Mouse (Mus musculus) MEL (cell line): ENCODE data around the gene Atp5g3. TPM values are rescaled to one million over a fixed set of nuclear protein-coding genes. Genes with fewer than 3 reads are reported as not detected.

Experiments
- DNase-seq: peaks from one replicate; pipeline ENCODE4 v3.0.0; 2011; ENCODE audit warnings: low read depth, low spot score
- H3K27ac ChIP-seq: 2 replicates; pipeline ENCODE4 v1.5.1; 2012; ENCODE audit warnings: low read depth, mild to moderate bottlenecking, control low read depth, low read length, moderate library complexity; ENCODE audit not compliant: control insufficient read depth
- H3K27me3 ChIP-seq, 2 experiments: fragments of 150-350 bp in 1 of 2; sonication (generic) in 1 of 2; 2 replicates each; pipeline ENCODE4 v1.6.1; 2012; ENCODE audit warnings: low read length in 2 of 2, mild to moderate bottlenecking in 2 of 2, improper control_type of control experiment in 1 of 2, moderate library complexity in 1 of 2; ENCODE audit not compliant: insufficient read depth in 2 of 2, control insufficient read depth in 1 of 2
- H3K36me3 ChIP-seq, 2 experiments: 2 replicates each; pipeline ENCODE4 v1.6.1; 2012 to 2014; ENCODE audit warnings: low read length in 2 of 2, improper control_type of control experiment in 1 of 2, inconsistent platforms in 1 of 2, mild to moderate bottlenecking in 1 of 2; ENCODE audit not compliant: insufficient read depth in 2 of 2, control insufficient read depth in 1 of 2
- H3K4me1 ChIP-seq, 2 experiments: fragments of 150-350 bp in 1 of 2; sonication (generic) in 1 of 2; 2 replicates each; pipeline ENCODE4 v1.6.1; 2012; ENCODE audit warnings: low read length in 2 of 2, improper control_type of control experiment in 1 of 2, mild to moderate bottlenecking in 1 of 2; ENCODE audit not compliant: insufficient read depth in 2 of 2, control insufficient read depth in 1 of 2
- H3K4me3 ChIP-seq, 2 experiments: fragments of 150-350 bp in 1 of 2; sonication (generic) in 1 of 2; 2 replicates each; pipeline ENCODE4 v1.5.1; 2012; ENCODE audit warnings: low read depth in 2 of 2, low read length in 2 of 2, mild to moderate bottlenecking in 2 of 2, moderate library complexity in 2 of 2, control low read depth in 1 of 2, improper control_type of control experiment in 1 of 2; ENCODE audit not compliant: control insufficient read depth in 1 of 2, insufficient read depth in 1 of 2
- H3K79me2 ChIP-seq: 2 replicates; pipeline ENCODE4 v1.6.1; 2012; ENCODE audit warnings: mild to moderate bottlenecking, low read length, moderate library complexity; ENCODE audit not compliant: control insufficient read depth, poor library complexity, insufficient read depth
- H3K9ac ChIP-seq: 2 replicates; pipeline ENCODE4 v1.6.1; 2012; ENCODE audit warnings: low read depth, mild to moderate bottlenecking, control low read depth, low read length, moderate library complexity; ENCODE audit not compliant: control insufficient read depth, poor library complexity, severe bottlenecking
- H3K9me3 ChIP-seq: fragments of 150-350 bp; sonication (generic); replicated peaks from 2 replicates; pipeline ENCODE4 v1.6.1; 2012; ENCODE audit warnings: mild to moderate bottlenecking, low read length, improper control_type of control experiment, moderate library complexity; ENCODE audit not compliant: insufficient read depth
- CHD1 ChIP-seq: IDR thresholded peaks from 2 replicates; pipeline ENCODE4 v1.6.1; 2012; ENCODE audit warnings: low read depth, mild to moderate bottlenecking, inconsistent platforms, low read length, improper control_type of control experiment
- CTCF ChIP-seq, 3 experiments: IDR thresholded peaks in 2 of 3; conservative IDR thresholded peaks in 1 of 3; 2 replicates each; pipeline ENCODE4 v1.5.1; 2011 to 2012; ENCODE audit warnings: low read length in 3 of 3, low read depth in 2 of 3, mild to moderate bottlenecking in 2 of 3, improper control_type of control experiment in 1 of 3, inconsistent platforms in 1 of 3, mixed read lengths in 1 of 3, moderate library complexity in 1 of 3; ENCODE audit not compliant: control insufficient read depth in 1 of 3, insufficient read depth in 1 of 3, poor library complexity in 1 of 3, severe bottlenecking in 1 of 3
- EP300 ChIP-seq, 2 experiments: IDR thresholded peaks; 2 replicates each; pipeline ENCODE4 v1.6.1; 2011; ENCODE audit warnings: improper control_type of control experiment in 2 of 2, low read length in 2 of 2, low read depth in 1 of 2, mild to moderate bottlenecking in 1 of 2
- ETS1 ChIP-seq: IDR thresholded peaks from 2 replicates; pipeline ENCODE4 v1.6.1; 2012; ENCODE audit warnings: low read depth, mild to moderate bottlenecking, inconsistent platforms, low read length, improper control_type of control experiment, moderate library complexity
- GABPA ChIP-seq: IDR thresholded peaks from 2 replicates; pipeline ENCODE4 v1.6.1; 2012; ENCODE audit warnings: low read depth, mild to moderate bottlenecking, inconsistent platforms, low read length, improper control_type of control experiment, moderate library complexity
- MAZ ChIP-seq: IDR thresholded peaks from 2 replicates; pipeline ENCODE4 v1.6.1; 2012; ENCODE audit warnings: low read depth, mild to moderate bottlenecking, inconsistent platforms, low read length, improper control_type of control experiment
- MXI1 ChIP-seq: IDR thresholded peaks from 2 replicates; pipeline ENCODE4 v1.6.1; 2011; ENCODE audit warnings: mild to moderate bottlenecking, low read depth, low read length, improper control_type of control experiment
- POLR2A ChIP-seq, 2 experiments: IDR thresholded peaks; 2 replicates each; pipeline ENCODE4 v1.6.1; 2011 to 2012; ENCODE audit warnings: low read length in 2 of 2, mild to moderate bottlenecking in 2 of 2, control low read depth in 1 of 2, improper control_type of control experiment in 1 of 2, low read depth in 1 of 2, moderate library complexity in 1 of 2; ENCODE audit not compliant: control insufficient read depth in 1 of 2, insufficient read depth in 1 of 2, poor library complexity in 1 of 2
- POLR2AphosphoS5 ChIP-seq: IDR thresholded peaks from 2 replicates; pipeline ENCODE4 v1.6.1; 2012; ENCODE audit warnings: low read depth, borderline replicate concordance, mild to moderate bottlenecking, inconsistent platforms, low read length, moderate library complexity, mixed read lengths
- RAD21 ChIP-seq: IDR thresholded peaks from 2 replicates; pipeline ENCODE4 v1.6.1; 2011; ENCODE audit warnings: mild to moderate bottlenecking, low read depth, low read length, improper control_type of control experiment
- RCOR1 ChIP-seq: IDR thresholded peaks from 2 replicates; pipeline ENCODE4 v1.6.1; 2012; ENCODE audit warnings: low read depth, mild to moderate bottlenecking, inconsistent platforms, low read length, improper control_type of control experiment
- SIN3A ChIP-seq: IDR thresholded peaks from 2 replicates; pipeline ENCODE4 v1.6.1; 2012; ENCODE audit warnings: low read length, improper control_type of control experiment, inconsistent platforms
- SMC3 ChIP-seq: IDR thresholded peaks from 2 replicates; pipeline ENCODE4 v1.6.1; 2011; ENCODE audit warnings: low read depth, low read length, improper control_type of control experiment
- TAL1 ChIP-seq: IDR thresholded peaks from 2 replicates; pipeline ENCODE4 v1.6.1; 2012; ENCODE audit warnings: mild to moderate bottlenecking, inconsistent platforms, low read length, moderate library complexity, mixed read lengths
- TCF12 ChIP-seq: IDR thresholded peaks from 2 replicates; pipeline ENCODE4 v1.6.1; 2014; ENCODE audit warnings: low read depth, mild to moderate bottlenecking, inconsistent platforms, low read length, improper control_type of control experiment, moderate library complexity
- UBTF ChIP-seq: IDR thresholded peaks from 2 replicates; pipeline ENCODE4 v1.6.1; 2012; ENCODE audit warnings: low read depth, mild to moderate bottlenecking, inconsistent platforms, low read length, improper control_type of control experiment, moderate library complexity, borderline replicate concordance; ENCODE audit not compliant: insufficient read depth
- USF1 ChIP-seq: IDR thresholded peaks from 2 replicates; pipeline ENCODE4 v1.6.1; 2014; ENCODE audit warnings: low read depth, mild to moderate bottlenecking, inconsistent platforms, low read length, improper control_type of control experiment, moderate library complexity
- ZMIZ1 ChIP-seq: IDR thresholded peaks from 2 replicates; pipeline ENCODE4 v1.6.1; 2012; ENCODE audit warnings: low read depth, mild to moderate bottlenecking, inconsistent platforms, low read length, improper control_type of control experiment, moderate library complexity
- polyA plus RNA-seq, 2 experiments: library from polyadenylated mRNA; stranded (reverse) in 1 of 2; unstranded in 1 of 2; fragments of >175 nt in 1 of 2; fragments of >200 nt in 1 of 2; gene quantifications; 2 replicates each; pipeline versions ENCODE4 v1.2.1 to v1.2.4; 2012; ENCODE audit warnings: low replicate concordance in 2 of 2, low read depth in 1 of 2; ENCODE audit not compliant: insufficient read length in 2 of 2, insufficient read depth in 1 of 2, missing spikeins in 1 of 2
- total RNA-seq: library from RNA; depleted of rRNA; stranded (reverse); fragments of 300-350 nt; gene quantifications from 2 replicates; pipeline ENCODE4 v1.2.3, GENCODE M21; 2012

Atp5g3 gene
- total and polyA plus RNA-seq, 3 experiments = 199 to 520 (median 503) TPM

DNA sequence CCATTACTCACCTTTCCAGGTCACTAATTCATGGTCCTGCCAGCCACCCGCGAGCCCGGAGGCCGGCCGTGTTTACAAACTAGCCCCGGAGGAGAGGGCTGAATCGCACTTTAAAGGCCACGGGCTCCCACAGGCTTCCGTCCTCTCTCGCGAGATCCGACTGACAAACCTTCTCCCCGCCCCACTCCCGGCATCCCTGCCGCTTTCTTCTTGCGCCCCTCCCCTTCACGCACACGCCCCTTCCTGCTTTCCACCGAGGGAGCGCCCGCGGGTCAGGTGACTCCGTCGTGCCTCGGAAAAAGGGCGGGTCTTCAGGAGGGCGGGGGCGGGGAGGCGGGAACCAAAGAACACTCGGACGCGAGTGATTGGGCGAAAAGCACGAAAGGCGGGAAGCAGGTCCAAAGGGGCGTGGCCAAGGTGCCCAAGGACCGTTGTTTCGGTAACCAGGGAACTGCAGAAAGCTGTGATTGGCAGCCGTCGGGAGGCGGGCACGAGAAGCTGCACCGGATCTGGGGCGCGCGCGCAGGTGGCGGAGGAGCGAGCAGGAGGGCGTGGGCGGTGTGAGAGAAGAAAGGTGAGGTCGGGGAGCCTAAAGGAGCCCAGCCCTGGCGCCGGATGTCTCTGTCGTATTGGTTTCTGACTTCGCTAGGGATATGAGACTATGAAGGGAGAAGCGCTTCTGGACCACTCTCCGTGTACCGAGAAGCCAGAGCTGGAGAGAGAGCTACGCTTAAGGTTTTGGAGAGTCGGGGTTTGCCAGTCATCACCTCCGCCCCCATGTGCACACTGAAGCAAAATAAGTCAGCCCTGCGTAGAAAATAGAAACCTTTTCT, 18.4 kb downstream of the Atp5g3 start, which contains the start of gene Atf2 (continued):
- TF ChIP-seq SMC3 (no peak), UBTF (no peak), POLR2A (IDR thresholded peaks at IDR 0.05; ENCODE audit: control insufficient read depth in 1 of 2, insufficient read depth in 1 of 2, low read depth in 1 of 2, low read length in 2 of 2, poor library complexity in 1 of 2) (peak; percentile 84 to 87), GABPA (no peak), ETS1 (peak; percentile 9; the same call in 1 of the 2 replicates), TCF12 (peak; percentile 26), RCOR1 (no peak), TAL1 (no peak), USF1 (peak; percentile 90), CTCF (IDR thresholded peaks at IDR 0.05 in 2 of 3, conservative IDR thresholded peaks at IDR 0.05 in 1 of 3; ENCODE audit: control insufficient read depth in 1 of 3, insufficient read depth in 1 of 3, low read depth in 2 of 3, low read length in 3 of 3, poor library complexity in 1 of 3, severe bottlenecking in 1 of 3) (no peak), ZMIZ1 (peak; percentile 78; the same call in 1 of the 2 replicates), MXI1 (peak; percentile 87)

DNA sequence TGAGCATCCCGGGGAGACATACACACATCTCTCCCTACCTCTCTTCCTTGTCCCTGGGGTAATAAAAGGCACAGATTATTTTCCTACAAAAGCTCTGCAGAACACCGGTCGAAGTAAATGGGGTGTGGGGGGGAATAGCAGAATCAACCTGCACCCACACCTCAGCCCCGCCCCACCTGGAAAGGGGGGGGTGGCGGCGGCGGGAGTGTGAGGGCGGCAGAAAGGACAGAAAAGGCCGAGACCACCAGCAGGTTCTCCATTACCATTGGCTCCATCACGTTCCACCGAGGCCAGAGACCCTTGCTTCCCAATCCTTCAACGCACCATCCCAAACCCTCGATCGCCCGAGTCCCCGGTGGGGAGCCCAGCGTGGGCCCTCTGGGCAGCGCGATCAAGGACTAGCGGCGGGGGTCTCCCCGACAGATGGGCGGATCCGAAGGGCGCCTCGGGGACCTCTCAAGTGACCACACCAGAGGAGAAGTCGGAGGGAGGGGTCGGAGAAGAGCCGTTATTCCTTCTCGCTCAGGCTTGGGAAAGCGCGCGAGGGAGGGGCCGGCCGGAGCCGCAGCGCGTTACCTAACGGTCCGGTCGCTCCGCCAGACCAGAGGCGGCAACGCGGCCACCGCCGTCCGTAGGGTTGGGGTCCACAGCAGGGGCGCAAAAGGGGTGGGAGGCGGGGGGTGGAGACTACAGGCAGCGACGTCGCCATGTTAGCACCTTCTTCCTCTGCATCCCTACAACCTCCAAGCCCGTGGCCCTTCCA, 19.2 kb downstream of the Atp5g3 start:
- no peaks in the 10 kb centered on the region for H3K9me3 ChIP-seq
- peaks cover 4 to 10% of the 10 kb centered on the region in 2 experiments for H3K4me1 ChIP-seq
- peak overlapping the region; percentile 99 for H3K9ac ChIP-seq
- peaks cover 35% of the 10 kb centered on the region for H3K79me2 ChIP-seq
- peak overlapping the region; percentile 71 for H3K27ac ChIP-seq
- no peaks in the 10 kb centered on the region for H3K27me3 ChIP-seq
- DNase-seq = peak; percentile 36
- 0 out of 4 replicates have a peak, but pooled peaks of 1 of the 2 experiments have one; percentile 13 for TF ChIP-seq EP300 (IDR thresholded peaks at IDR 0.05; ENCODE audit: low read depth in 1 of 2, low read length in 2 of 2)
- no peak for TF ChIP-seq SMC3
- peak; percentile 79; the same call in 1 of the 2 replicates for TF ChIP-seq POLR2AphosphoS5
- 0 out of 2 replicates have a peak, but pooled peaks have one; percentile 79 for TF ChIP-seq CHD1
- peak; percentile 57; the same call in 1 of the 2 replicates for TF ChIP-seq MAZ
- no peak for TF ChIP-seq RAD21
- peak; percentile 23; the same call in 1 of the 2 replicates for TF ChIP-seq SIN3A
- peak overlapping the region; percentile 58 to 98 for H3K4me3 ChIP-seq
- peaks cover 5 to 15% of the 10 kb centered on the region in 2 experiments for H3K36me3 ChIP-seq
